Mouse (Mus musculus) kidney, postnatal 14 days (tissue): Measurements from ENCODE around the gene Ppm1h.
A peak's percentile ranks its signal among the peaks of the same experiment; 100 is the strongest.

Experiments
- DNase-seq: peaks from one replicate; pipeline ENCODE4 v3.0.0; 2022; ENCODE audit warnings: mixed read lengths

Gene Ppm1h

GRCm38 (mm10) chr10:122774169-122774568 is 95.6 kb downstream of the Ppm1h start:
- DNase-seq: no peak

- DNase-seq: no peak
These were observed 98.9 kb downstream of the Ppm1h start for GRCm38 (mm10) chr10:122777436-122777835.

GRCm38 (mm10) chr10:122777939-122778655 is 99.5 kb downstream of the Ppm1h start:
- no peak for DNase-seq

GRCm38 (mm10) chr10:122779351-122779750 is 100.8 kb downstream of the Ppm1h start:
- no peak for DNase-seq

- DNase-seq: peak; percentile 94
These were observed 104.2 kb downstream of the Ppm1h start for GRCm38 (mm10) chr10:122782755-122783154.

GRCm38 (mm10) chr10:122789648-122790170 is 111.1 kb downstream of the Ppm1h start:
- no peak for DNase-seq

- no peak for DNase-seq
These were observed 113.7 kb downstream of the Ppm1h start for GRCm38 (mm10) chr10:122792021-122792966.

- DNase-seq: no peak
These were observed 114.6 kb downstream of the Ppm1h start for GRCm38 (mm10) chr10:122793193-122793592.

- peak; percentile 75 for DNase-seq
These were observed 115.8 kb downstream of the Ppm1h start for GRCm38 (mm10) chr10:122794187-122794850.

GRCm38 (mm10) chr10:122797955-122798354 is 119.4 kb downstream of the Ppm1h start:
- DNase-seq: peak; percentile 43

- no peak for DNase-seq
These were observed 121.6 kb downstream of the Ppm1h start for GRCm38 (mm10) chr10:122800003-122800731.

- no peak for DNase-seq
These were observed 122.2 kb downstream of the Ppm1h start for GRCm38 (mm10) chr10:122800732-122801110.

- DNase-seq: no peak
These were observed 123.7 kb downstream of the Ppm1h start for GRCm38 (mm10) chr10:122802218-122802617.

GRCm38 (mm10) chr10:122802901-122803300 is 124.3 kb downstream of the Ppm1h start:
- no peak for DNase-seq

GRCm38 (mm10) chr10:122803906-122804305 is 125.3 kb downstream of the Ppm1h start:
- DNase-seq: peak; percentile 80

- no peak for DNase-seq
These were observed 127.3 kb downstream of the Ppm1h start for GRCm38 (mm10) chr10:122805866-122806265.

GRCm38 (mm10) chr10:122807127-122808105 is 128.9 kb downstream of the Ppm1h start:
- DNase-seq: peak; percentile 87

- no peak for DNase-seq
These were observed 129.6 kb downstream of the Ppm1h start for GRCm38 (mm10) chr10:122808186-122808585.

GRCm38 (mm10) chr10:122809851-122810250 is 131.3 kb downstream of the Ppm1h start:
- no peak for DNase-seq

- peak; percentile 68 for DNase-seq
These were observed 136.5 kb downstream of the Ppm1h start for GRCm38 (mm10) chr10:122815094-122815493.

- DNase-seq: no peak
These were observed 139.2 kb downstream of the Ppm1h start for GRCm38 (mm10) chr10:122817741-122818140.
